Mouse (Mus musculus): ENCODE measurements around the gene Plet1. TPM values are rescaled to one million over a fixed set of nuclear protein-coding genes. Genes with fewer than 3 reads are reported as not detected.

The Plet1 gene
- polyA plus RNA-seq, 1 experiment from 2014 or later = 0.07 TPM

DNA sequence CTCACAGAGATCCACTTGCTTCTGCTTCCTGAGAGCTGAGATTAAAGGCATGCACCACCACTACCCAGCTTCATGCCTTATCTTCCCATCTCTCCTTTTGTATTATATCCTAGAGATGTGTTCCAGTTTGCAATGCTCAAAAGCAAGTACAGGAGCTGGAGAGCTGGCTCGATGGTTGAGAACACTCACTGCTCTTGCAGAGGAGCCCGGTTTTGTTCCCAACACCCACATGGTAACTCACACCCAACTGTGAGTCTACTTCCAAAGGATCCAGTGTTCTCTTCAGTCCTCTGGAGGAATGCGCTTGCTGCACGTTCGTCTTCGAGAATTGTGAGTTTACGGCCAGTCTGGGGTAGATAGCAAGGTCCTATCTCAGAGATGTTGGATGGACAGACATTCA is 19.0 kb upstream of the Plet1 start:
- Histone ChIP-seq H3K9ac (no peak overlapping the region), H3K4me1 (replicated peaks) (peaks cover 25% of the 10 kb centered on the region), H3K4me2 (no peak overlapping the region), H3K9me3 (replicated peaks) (no peaks in the 10 kb centered on the region), H3K27me3 (no peaks in the 10 kb centered on the region), H3K36me3 (no peaks in the 10 kb centered on the region), H3K27ac (no peak overlapping the region), H3K4me3 (replicated peaks) (no peak overlapping the region)
- DNase-seq = no peak
- 70% methylated on average over 7 of the region's 7 CpGs for WGBS (ENCODE audit: insufficient replicate concordance)
- ATAC-seq (ENCODE audit: low read depth) = no peak

DNA sequence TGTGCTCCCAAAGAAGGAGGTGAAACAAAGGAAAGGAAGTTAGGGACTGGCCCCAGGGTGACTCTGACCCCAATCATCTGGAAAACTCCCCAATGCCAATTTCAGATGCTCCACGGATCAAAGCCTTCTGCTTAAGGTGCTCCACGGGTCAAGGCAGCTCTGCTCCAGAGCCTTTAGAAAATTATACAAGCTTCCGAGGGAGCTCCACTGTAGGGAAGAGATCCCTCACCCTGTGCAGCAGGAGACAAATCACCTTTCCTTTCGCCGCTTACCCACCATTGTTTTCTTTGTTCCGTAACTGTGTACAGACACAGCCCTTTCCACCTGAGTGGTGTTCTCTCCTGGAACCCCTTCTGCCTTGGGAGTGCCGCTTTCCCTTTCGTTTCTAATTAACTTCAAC is 18.6 kb upstream of the Plet1 start:
- Histone ChIP-seq H3K4me2 (no peak overlapping the region), H3K4me3 (replicated peaks) (no peak overlapping the region), H3K9me3 (replicated peaks) (no peaks in the 10 kb centered on the region), H3K27me3 (no peaks in the 10 kb centered on the region), H3K4me1 (replicated peaks) (peaks cover 22% of the 10 kb centered on the region), H3K27ac (no peak overlapping the region), H3K36me3 (no peaks in the 10 kb centered on the region), H3K9ac (no peak overlapping the region)
- DNase-seq (no peak), ATAC-seq (ENCODE audit: low read depth) (no peak)
- WGBS (ENCODE audit: insufficient replicate concordance) = 64% methylated on average over 8 of the region's 8 CpGs

DNA sequence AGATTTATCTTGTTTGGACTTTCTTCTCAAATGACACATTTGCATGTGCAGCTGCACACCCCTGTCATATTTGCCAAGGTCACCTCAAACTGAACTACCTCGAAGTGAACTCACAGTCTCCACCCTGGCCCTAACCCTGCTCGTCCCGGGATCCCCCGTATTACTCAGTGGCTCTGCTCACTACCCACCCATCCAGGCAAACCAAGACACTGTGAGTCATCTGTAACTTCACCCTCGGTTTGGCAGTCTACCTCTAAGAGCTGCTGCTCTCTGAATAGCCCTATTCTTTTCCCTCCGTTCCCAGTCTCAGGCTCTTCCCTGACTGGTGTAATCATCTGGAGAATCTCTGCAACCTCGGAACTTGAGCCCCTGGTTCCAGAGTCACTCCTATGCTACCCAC is 17.7 kb upstream of the Plet1 start:
- no peaks in the 10 kb centered on the region for H3K36me3 ChIP-seq
- H3K27me3 ChIP-seq = no peaks in the 10 kb centered on the region
- no peak overlapping the region for H3K4me3 ChIP-seq (replicated peaks)
- H3K9me3 ChIP-seq (replicated peaks) = no peaks in the 10 kb centered on the region
- ATAC-seq (ENCODE audit: low read depth) (no peak), DNase-seq (no peak)
- no peak overlapping the region for H3K27ac ChIP-seq
- H3K4me2 ChIP-seq = no peak overlapping the region
- WGBS (ENCODE audit: insufficient replicate concordance) = 53% methylated on average over 7 of the region's 7 CpGs
- H3K4me1 ChIP-seq (replicated peaks) = peaks cover 13% of the 10 kb centered on the region
- H3K9ac ChIP-seq = no peak overlapping the region

DNA sequence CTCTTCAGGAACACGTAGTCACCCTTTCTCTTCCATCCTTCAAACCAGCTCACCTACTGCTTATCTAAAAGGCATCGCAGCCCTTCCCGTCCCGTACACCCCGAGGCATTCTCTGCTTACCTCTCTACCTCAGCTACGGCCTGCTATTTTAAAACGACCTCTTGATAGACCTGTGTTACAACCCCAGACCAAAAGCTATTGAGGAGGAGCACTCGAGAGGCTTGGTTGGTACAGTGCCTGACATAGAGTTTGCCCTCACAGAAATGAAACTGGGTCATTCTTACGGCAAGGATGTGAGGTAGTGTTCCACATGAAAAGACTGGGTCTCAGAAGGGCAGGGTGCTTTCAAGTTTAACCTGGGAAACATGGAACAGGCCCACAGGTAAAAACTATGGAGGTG is 17.1 kb upstream of the Plet1 start:
- no peak for ATAC-seq (ENCODE audit: low read depth)
- Histone ChIP-seq H3K9me3 (replicated peaks) (no peaks in the 10 kb centered on the region), H3K36me3 (no peaks in the 10 kb centered on the region), H3K27ac (no peak overlapping the region), H3K27me3 (no peaks in the 10 kb centered on the region), H3K4me2 (no peak overlapping the region), H3K9ac (no peak overlapping the region), H3K4me3 (replicated peaks) (no peak overlapping the region), H3K4me1 (replicated peaks) (peaks cover 11% of the 10 kb centered on the region)
- DNase-seq = no peak
- 76% methylated on average over 9 of the region's 9 CpGs for WGBS (ENCODE audit: insufficient replicate concordance)

DNA sequence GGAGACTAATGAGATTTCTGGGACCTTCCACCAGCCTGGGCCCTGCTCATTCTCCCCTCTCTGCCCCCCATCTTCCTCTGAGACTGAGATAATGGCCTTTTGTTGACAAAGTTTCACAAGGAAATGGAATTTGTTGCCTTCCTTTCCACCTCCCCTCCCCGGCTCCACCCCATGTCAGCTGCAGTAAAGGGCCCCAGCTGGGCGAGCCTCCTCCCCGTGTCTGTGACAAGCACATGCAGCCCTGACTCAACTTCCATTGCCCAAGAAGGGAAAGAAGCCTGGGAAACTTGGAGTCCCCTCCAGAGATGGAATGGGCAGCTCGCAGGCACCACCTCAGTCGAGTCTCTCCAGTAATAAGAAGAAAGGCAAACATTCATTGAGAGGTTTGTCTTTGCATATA is 15.5 kb upstream of the Plet1 start:
- H3K4me1 ChIP-seq (replicated peaks) = peaks cover 11% of the 10 kb centered on the region
- H3K4me2 ChIP-seq = peak overlapping the region; percentile 11; the same call in 1 of the 2 replicates
- no peak for DNase-seq
- 0 out of 2 replicates have a peak overlapping the region, but pooled peaks have one; percentile 39 for H3K27ac ChIP-seq
- no peak overlapping the region for H3K9ac ChIP-seq
- whole genome bisulfite sequencing (ENCODE audit: insufficient replicate concordance) = 11% methylated on average over 5 of the region's 5 CpGs
- no peaks in the 10 kb centered on the region for H3K9me3 ChIP-seq (replicated peaks)
- H3K36me3 ChIP-seq = no peaks in the 10 kb centered on the region
- no peaks in the 10 kb centered on the region for H3K27me3 ChIP-seq
- H3K4me3 ChIP-seq (replicated peaks) = no peak overlapping the region
- ATAC-seq (ENCODE audit: low read depth) = 0 out of 2 replicates have a peak, but pooled peaks have one; percentile 29

DNA sequence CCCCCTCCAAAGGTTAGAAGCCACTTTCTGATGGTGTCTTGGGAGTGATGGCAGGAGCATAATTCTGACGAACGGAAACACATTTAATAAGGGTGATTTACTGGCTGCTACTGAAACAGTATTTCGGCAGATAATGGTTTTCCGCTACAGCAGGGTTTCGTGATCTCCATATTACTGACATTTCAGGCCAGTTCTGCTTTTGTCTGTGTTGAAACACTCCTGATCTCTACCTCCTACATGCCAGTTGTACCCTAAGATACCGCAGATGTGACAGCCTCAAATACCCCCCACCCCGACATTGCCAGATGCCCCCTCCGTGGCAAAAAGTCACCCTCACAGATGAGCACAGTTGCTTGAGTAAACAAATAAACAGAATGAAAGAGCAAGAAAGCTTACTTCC is 14.8 kb upstream of the Plet1 start:
- no peak for ATAC-seq (ENCODE audit: low read depth)
- DNase-seq = no peak
- H3K9me3 ChIP-seq (replicated peaks) = no peaks in the 10 kb centered on the region
- H3K4me2 ChIP-seq = peak overlapping the region; percentile 11; the same call in 1 of the 2 replicates
- peak overlapping the region; percentile 39; the same call in 1 of the 2 replicates for H3K27ac ChIP-seq
- H3K4me3 ChIP-seq (replicated peaks) = no peak overlapping the region
- 36% methylated on average over 8 of the region's 8 CpGs for WGBS (ENCODE audit: insufficient replicate concordance)
- no peaks in the 10 kb centered on the region for H3K27me3 ChIP-seq
- no peaks in the 10 kb centered on the region for H3K36me3 ChIP-seq
- peaks cover 11% of the 10 kb centered on the region for H3K4me1 ChIP-seq (replicated peaks)
- H3K9ac ChIP-seq = no peak overlapping the region

DNA sequence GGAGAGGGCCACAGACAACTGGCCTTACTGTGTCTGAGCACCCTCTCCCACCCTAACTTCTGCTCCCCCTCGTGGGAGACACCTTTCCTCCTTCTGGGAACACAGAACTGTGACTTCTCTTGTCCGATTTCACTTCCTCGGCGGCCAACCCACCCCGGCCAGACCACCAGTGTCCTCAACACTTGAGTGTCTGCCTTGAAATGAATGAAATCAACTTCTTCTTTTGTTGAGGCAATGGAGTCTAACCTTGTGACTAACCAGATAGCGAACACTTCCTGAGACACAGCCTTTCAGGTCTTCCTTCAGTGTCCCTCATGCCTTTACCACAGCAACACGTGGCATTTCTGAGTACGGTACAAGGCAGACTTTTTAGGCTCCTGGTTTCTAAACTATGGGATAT is 11.6 kb upstream of the Plet1 start:
- DNase-seq (no peak), ATAC-seq (ENCODE audit: low read depth) (no peak)
- no peak overlapping the region for H3K4me3 ChIP-seq (replicated peaks)
- 40% methylated on average over 8 of the region's 8 CpGs for WGBS (ENCODE audit: insufficient replicate concordance)
- H3K9me3 ChIP-seq (replicated peaks) = no peaks in the 10 kb centered on the region
- H3K9ac ChIP-seq = no peak overlapping the region
- H3K36me3 ChIP-seq = no peaks in the 10 kb centered on the region
- H3K27ac ChIP-seq = no peak overlapping the region
- H3K27me3 ChIP-seq = no peaks in the 10 kb centered on the region
- peaks cover 18% of the 10 kb centered on the region for H3K4me1 ChIP-seq (replicated peaks)
- H3K4me2 ChIP-seq = no peak overlapping the region

DNA sequence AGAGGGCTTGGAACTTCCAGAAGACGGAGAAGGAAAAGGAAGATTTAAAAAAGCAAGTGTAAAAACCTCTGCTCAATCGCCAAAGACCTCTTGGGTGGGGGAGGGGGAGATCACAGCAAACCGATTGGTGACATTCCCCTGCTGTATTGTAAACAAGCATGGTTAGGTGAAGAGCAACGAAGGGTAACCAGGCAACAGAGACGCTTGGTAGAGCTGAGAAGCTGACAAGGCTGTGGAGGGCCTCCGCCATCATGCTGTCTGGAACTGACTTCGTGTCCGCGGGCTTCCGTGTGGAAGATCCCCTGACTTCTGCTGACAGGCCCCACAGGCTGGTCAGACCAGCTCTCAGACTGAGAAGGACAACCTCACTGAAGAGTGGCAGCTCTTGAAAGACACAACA is 8.8 kb upstream of the Plet1 start:
- Histone ChIP-seq H3K27ac (no peak overlapping the region), H3K9me3 (replicated peaks) (no peaks in the 10 kb centered on the region), H3K9ac (peak overlapping the region; percentile 29; the same call in 1 of the 2 replicates), H3K4me2 (peak overlapping the region; percentile 32; the same call in 1 of the 2 replicates), H3K4me3 (replicated peaks) (no peak overlapping the region), H3K27me3 (no peaks in the 10 kb centered on the region), H3K36me3 (no peaks in the 10 kb centered on the region), H3K4me1 (replicated peaks) (peaks cover 7% of the 10 kb centered on the region; the same call in 1 of the 2 replicates)
- no peak for DNase-seq
- 17% methylated on average over 10 of the region's 10 CpGs for WGBS (ENCODE audit: insufficient replicate concordance)
- no peak for ATAC-seq (ENCODE audit: low read depth)

DNA sequence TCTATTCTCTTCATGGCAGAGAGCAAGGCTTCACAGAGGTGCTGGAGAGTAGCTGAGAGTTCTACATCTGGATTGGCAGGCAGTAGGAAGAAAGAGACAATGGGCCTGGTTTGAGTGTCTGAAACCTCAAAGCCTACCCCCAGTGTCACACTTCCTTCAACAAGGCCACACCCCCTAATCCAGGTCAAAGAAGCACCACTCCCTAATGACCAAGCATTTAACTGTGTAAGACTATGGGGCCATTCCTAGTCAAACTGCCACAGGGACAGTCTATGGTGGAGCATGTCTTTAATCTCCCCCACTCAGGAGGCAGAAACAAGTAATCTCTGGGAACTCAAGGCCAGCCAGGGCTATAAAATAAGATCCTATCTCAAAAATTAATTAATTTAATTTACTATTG is 3.5 kb upstream of the Plet1 start:
- H3K36me3 ChIP-seq = no peaks in the 10 kb centered on the region
- no peak overlapping the region for H3K27ac ChIP-seq
- H3K4me2 ChIP-seq = no peak overlapping the region
- DNase-seq = no peak
- ATAC-seq (ENCODE audit: low read depth) = peak; percentile 61; the same call in 1 of the 2 replicates
- no peak overlapping the region for H3K4me3 ChIP-seq (replicated peaks)
- peaks cover 22% of the 10 kb centered on the region for H3K4me1 ChIP-seq (replicated peaks)
- no peak overlapping the region for H3K9ac ChIP-seq
- H3K9me3 ChIP-seq (replicated peaks) = no peaks in the 10 kb centered on the region
- no peaks in the 10 kb centered on the region for H3K27me3 ChIP-seq

DNA sequence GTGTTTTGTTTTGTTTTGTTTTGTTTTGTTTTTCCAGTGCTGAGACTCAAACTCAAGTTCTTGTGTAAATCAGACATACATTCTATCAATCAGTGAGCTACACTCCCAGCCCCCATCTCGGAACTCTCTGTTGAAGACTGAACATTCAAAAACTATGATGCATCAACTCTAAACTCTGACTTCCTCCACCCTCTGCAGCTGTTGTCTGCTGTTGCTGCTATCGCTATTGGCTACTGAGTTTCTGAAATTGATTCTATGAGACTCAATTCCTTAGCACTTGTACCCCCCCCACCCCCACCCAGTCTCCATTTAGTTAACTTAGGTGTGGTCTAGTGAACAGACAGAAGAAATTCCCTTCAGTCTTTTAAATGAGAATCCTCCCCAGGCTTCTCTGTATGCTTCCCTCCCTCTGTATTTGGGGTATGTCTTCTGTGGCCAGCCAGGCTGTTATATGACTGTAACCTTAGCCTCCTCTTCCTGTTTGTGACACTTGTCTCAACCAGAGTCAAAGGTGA is 2.7 kb upstream of the Plet1 start:
- Histone ChIP-seq H3K36me3 (no peaks in the 10 kb centered on the region), H3K4me2 (no peak overlapping the region), H3K27ac (no peak overlapping the region), H3K9me3 (replicated peaks) (no peaks in the 10 kb centered on the region), H3K4me1 (replicated peaks) (peaks cover 30% of the 10 kb centered on the region), H3K9ac (no peak overlapping the region), H3K27me3 (no peaks in the 10 kb centered on the region), H3K4me3 (replicated peaks) (no peak overlapping the region)
- WGBS (ENCODE audit: insufficient replicate concordance) = 49% methylated on average over 2 of the region's 2 CpGs
- no peak for DNase-seq
- ATAC-seq (ENCODE audit: low read depth) = no peak

DNA sequence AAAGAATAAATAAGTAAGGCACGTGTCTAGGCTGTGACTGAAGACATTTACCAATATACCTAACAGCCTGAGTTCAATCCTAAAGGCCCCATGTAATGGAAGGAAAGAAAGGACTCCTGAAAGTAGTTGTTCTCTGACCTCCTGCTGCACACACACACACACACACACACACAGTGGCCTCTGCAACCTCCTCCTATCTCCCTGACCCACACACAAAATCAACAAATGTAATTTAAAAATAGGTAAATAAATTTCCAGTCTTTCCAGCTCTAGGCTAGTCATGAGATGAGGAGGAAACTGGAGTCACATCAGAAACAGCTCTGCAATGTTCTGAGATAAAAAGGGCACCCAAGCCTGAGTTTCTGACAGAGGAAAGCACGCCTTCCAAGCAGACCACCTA is 548 bp upstream of the Plet1 start:
- Histone ChIP-seq H3K4me3 (replicated peaks) (no peak overlapping the region), H3K9ac (no peak overlapping the region), H3K27me3 (no peaks in the 10 kb centered on the region), H3K27ac (no peak overlapping the region), H3K36me3 (no peaks in the 10 kb centered on the region), H3K4me2 (no peak overlapping the region), H3K9me3 (replicated peaks) (no peaks in the 10 kb centered on the region), H3K4me1 (replicated peaks) (peaks cover 32% of the 10 kb centered on the region)
- ATAC-seq (ENCODE audit: low read depth) (no peak), DNase-seq (no peak)
- 67% methylated on average over 2 of the region's 2 CpGs for WGBS (ENCODE audit: insufficient replicate concordance)

DNA sequence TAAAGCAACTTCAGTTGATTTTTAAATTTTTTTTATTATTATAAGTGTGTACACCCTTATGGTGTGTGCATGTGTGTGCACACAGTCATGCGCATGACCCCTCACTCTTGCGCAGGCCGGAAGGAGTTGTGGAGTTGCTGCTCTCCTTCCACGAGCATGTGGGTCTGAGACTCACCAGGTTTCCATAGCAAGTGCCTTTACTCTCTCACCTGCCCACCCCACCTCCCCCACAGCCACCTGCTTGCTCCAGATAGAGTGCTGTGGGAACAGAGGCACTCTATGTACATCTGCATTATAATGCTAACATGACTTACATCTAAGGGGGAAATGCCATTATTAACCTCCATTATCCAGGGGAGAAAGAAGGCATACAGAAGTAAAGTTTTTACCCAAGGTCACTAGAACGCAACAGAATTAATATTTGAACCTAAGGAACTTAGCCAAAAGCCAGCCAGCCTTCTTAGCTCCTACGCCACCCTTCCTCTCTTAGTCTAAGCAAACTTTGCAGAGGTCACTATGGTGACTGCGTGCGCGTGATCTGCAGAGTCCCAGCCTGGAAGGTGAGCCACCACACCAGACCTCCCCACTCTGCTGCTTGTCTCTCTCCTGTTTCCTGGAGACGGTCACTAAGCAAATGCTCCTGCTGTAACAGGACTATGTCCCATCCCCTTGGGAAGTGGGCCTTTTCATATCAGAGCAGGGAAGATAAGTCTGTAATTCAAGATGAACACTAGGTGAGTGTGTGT is 1.3 kb downstream of the Plet1 start:
- Histone ChIP-seq H3K36me3 (no peaks in the 10 kb centered on the region), H3K4me3 (replicated peaks) (no peak overlapping the region), H3K27ac (no peak overlapping the region), H3K9ac (peak overlapping the region; percentile 17; the same call in 1 of the 2 replicates), H3K4me1 (replicated peaks) (peaks cover 39% of the 10 kb centered on the region), H3K27me3 (no peaks in the 10 kb centered on the region), H3K9me3 (replicated peaks) (no peaks in the 10 kb centered on the region), H3K4me2 (peak overlapping the region; percentile 30; the same call in 1 of the 2 replicates)
- 50% methylated on average over 10 of the region's 10 CpGs for WGBS (ENCODE audit: insufficient replicate concordance)
- ATAC-seq (ENCODE audit: low read depth) (0 out of 2 replicates have a peak, but pooled peaks have one; percentile 27), DNase-seq (no peak)

Measured in liver, embryonic 13.5 days (tissue).